Mouse (Mus musculus) limb, embryonic 11.5 days (tissue): ENCODE results near the gene C330007P06Rik. TPM values are rescaled to one million over a fixed set of nuclear protein-coding genes. Genes with fewer than 3 reads are reported as not detected.
A peak's percentile ranks its signal among the peaks of the same experiment; 100 is the strongest.

Experiments
- ATAC-seq: fragments of 200-750 bp; cut with Nextera tagmentation; 2 replicates; pipeline ENCODE4 v1.8.0; 2017; ENCODE audit warnings: low read depth; ENCODE audit not compliant: insufficient number of reproducible peaks, low FRiP score, low TSS enrichment
- DNase-seq: peaks from one replicate; pipeline ENCODE4 v3.0.0-alpha.2; 2015; ENCODE audit warnings: low spot score
- H3K27ac ChIP-seq: fragments of 300-500 bp; sonication (generic); replicated peaks from 2 replicates; pipeline ENCODE4 v1.5.1; 2014; ENCODE audit warnings: low read depth, mild to moderate bottlenecking, low read length
- H3K27me3 ChIP-seq: fragments of 300-500 bp; sonication (generic); 2 replicates; pipeline ENCODE4 v1.6.1; 2014; ENCODE audit warnings: mild to moderate bottlenecking, low read length, mixed read lengths; ENCODE audit not compliant: control insufficient read depth, insufficient read depth
- H3K36me3 ChIP-seq: fragments of 300-500 bp; sonication (generic); 2 replicates; pipeline ENCODE4 v1.6.1; 2014; ENCODE audit warnings: mild to moderate bottlenecking, low read length, moderate library complexity, mixed read lengths; ENCODE audit not compliant: control insufficient read depth, insufficient read depth
- H3K4me1 ChIP-seq: fragments of 300-500 bp; sonication (generic); 2 replicates; pipeline ENCODE4 v1.6.1; 2014; ENCODE audit warnings: low read length, mixed read lengths; ENCODE audit not compliant: control insufficient read depth, insufficient read depth
- H3K4me2 ChIP-seq: fragments of 300-500 bp; sonication (generic); 2 replicates; pipeline ENCODE4 v1.6.1; 2014; ENCODE audit warnings: low read depth, mild to moderate bottlenecking, moderate library complexity; ENCODE audit not compliant: severe bottlenecking
- H3K4me3 ChIP-seq: fragments of 300-500 bp; sonication (generic); 2 replicates; pipeline ENCODE4 v1.5.1; 2014; ENCODE audit warnings: low read depth, low read length
- H3K9ac ChIP-seq: fragments of 300-500 bp; sonication (generic); 2 replicates; pipeline ENCODE4 v1.6.1; 2014; ENCODE audit warnings: mild to moderate bottlenecking, low read length
- H3K9me3 ChIP-seq: fragments of 300-500 bp; sonication (generic); 2 replicates; pipeline ENCODE4 v1.6.1; 2016; ENCODE audit warnings: low read length; ENCODE audit not compliant: control insufficient read depth
- WGBS: fragments of 180-500 bp; shearing (Covaris S2); extraction: QIAGEN DNeasy Blood & Tissue Kit; methylation state at CpG from one replicate; pipeline ENCODE4 v1.1.7; 2014; 5-methylcytosine and 5-hydroxymethylcytosine counted together
- polyA plus RNA-seq: library from polyadenylated mRNA; unstranded; fragments of >200 nt; fragmentation: Nextera tagmentation; extraction: Ambion mirVana; gene quantifications from 2 replicates; pipeline ENCODE4 v1.2.1, GENCODE M21; 2014

Gene C330007P06Rik
- polyA plus RNA-seq, 1 experiment from 2014 or later = 36.0 TPM

DNA sequence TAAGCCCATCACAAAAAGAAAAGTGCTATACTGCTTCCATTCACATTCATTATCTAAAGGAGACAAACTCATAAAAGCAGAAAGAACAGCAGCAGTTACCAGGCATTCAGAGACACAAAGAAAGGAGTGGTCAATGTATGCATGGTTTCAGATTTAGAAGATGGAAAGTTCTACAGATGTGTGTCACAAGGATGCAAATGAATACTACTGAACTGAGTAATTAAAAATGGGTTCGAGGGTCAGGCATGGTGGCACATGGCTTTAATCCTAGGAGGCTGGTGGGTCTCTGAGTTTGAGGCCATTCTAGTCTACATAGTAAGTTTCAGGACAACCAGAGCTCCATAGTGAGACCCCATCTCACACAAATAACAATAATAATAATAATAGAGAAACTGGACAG, 26.8 kb downstream of the C330007P06Rik start:
- 91% methylated on average over 1 of the region's 1 CpGs for WGBS
- Histone ChIP-seq H3K9me3 (no peaks in the 10 kb centered on the region), H3K9ac (no peak overlapping the region), H3K27ac (no peak overlapping the region), H3K4me2 (no peak overlapping the region), H3K4me1 (no peaks in the 10 kb centered on the region), H3K36me3 (no peaks in the 10 kb centered on the region), H3K27me3 (no peaks in the 10 kb centered on the region), H3K4me3 (no peak overlapping the region)
- DNase-seq = no peak
- ATAC-seq = no peak

DNA sequence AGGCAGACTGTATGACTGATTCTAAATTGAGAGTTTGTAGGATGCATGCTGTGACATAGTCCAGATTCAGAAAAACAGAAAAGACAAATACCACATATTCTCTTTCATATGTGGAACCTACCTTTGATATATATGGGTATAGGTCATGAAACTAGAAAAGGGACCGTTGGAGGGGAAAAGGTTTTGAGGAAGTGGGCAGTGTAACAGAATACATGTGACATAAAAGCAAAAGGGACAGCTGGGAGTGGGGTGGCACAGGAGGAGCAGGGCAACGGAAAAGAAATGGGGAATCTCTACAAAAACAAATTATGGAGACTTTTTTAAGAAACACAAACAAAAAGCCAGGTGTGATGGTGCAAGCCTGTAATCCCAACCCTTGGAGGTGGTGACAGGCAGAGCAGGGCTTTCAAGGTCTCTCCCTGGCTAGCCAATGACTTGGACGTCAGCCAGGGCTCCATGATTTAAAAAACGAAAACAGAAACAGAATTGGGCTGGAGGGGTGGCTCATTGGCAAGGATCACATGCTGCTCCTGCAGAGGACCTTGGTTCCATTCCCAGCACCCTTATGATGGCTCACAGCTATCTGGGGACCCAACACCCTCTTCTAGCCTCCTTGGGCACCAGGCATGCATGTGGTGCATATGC, 30.4 kb downstream of the C330007P06Rik start:
- Histone ChIP-seq H3K9ac (no peak overlapping the region), H3K27ac (no peak overlapping the region), H3K27me3 (no peaks in the 10 kb centered on the region), H3K4me3 (no peak overlapping the region), H3K36me3 (no peaks in the 10 kb centered on the region), H3K4me1 (no peaks in the 10 kb centered on the region), H3K4me2 (no peak overlapping the region), H3K9me3 (no peaks in the 10 kb centered on the region)
- DNase-seq = no peak
- 80% methylated on average over 4 of the region's 4 CpGs for WGBS
- ATAC-seq = no peak

GRCm38 (mm10) chrX:36841698-36842097, 32.2 kb downstream of the C330007P06Rik start:
- H3K4me1 ChIP-seq = no peaks in the 10 kb centered on the region
- no peak overlapping the region for H3K9ac ChIP-seq
- no peak overlapping the region for H3K4me2 ChIP-seq
- no peak overlapping the region for H3K27ac ChIP-seq
- ATAC-seq = no peak
- no peak for DNase-seq
- H3K4me3 ChIP-seq = no peak overlapping the region
- H3K36me3 ChIP-seq = no peaks in the 10 kb centered on the region
- WGBS = 86% methylated on average over 6 of the region's 6 CpGs
- H3K9me3 ChIP-seq = no peaks in the 10 kb centered on the region
- H3K27me3 ChIP-seq = no peaks in the 10 kb centered on the region

- Histone ChIP-seq H3K36me3 (no peaks in the 10 kb centered on the region), H3K9me3 (no peaks in the 10 kb centered on the region), H3K4me3 (no peak overlapping the region), H3K9ac (no peak overlapping the region), H3K4me2 (no peak overlapping the region), H3K27ac (no peak overlapping the region), H3K27me3 (no peaks in the 10 kb centered on the region), H3K4me1 (no peaks in the 10 kb centered on the region)
- ATAC-seq (no peak), DNase-seq (no peak)
- 84% methylated on average over 7 of the region's 7 CpGs for whole genome bisulfite sequencing
These were observed 34.5 kb downstream of the C330007P06Rik start for GRCm38 (mm10) chrX:36839391-36839790.

- WGBS = 65% methylated on average over 6 of the region's 6 CpGs
These were observed 36.7 kb downstream of the C330007P06Rik start for GRCm38 (mm10) chrX:36837069-36837676.

DNA sequence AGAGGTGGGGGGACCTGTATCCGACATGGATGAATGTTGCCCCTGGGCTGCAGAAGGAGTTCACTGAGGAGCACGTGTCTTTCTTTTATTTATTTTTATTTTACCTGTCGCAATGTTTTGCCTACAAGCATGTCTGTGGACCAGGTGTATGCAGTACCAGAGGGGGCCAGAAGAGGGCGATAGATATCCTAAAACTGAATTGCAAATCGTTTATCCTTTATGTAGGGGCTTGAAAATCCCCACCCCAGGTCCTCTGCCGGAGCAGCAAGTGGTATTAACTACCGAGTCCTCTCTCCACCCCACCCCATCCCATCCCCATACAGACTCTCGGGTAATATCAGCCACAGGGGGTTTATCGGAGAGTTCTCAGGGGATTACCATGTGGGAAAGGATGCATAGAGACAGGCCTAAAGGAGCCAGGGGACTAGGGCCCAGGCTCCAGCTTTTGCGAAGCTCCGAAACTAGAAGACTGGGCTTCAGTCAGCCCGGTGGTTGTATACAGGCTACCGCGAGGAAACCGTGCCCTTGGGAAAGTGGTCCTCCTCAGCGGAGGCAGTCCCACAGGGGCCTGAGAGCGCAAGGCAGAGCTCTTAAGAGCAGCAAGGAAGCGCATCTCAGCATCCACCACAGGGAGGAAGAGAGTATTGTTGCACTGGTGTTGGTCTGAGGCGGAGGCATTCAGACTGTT, 40.4 kb downstream of the C330007P06Rik start:
- 25% methylated on average over 19 of the region's 19 CpGs for WGBS
- no peak overlapping the region for H3K4me3 ChIP-seq
- no peak for ATAC-seq

More at GRCm38 (mm10) chrX:36837069-36837676, 36.7 kb downstream of the C330007P06Rik start:
- H3K36me3 ChIP-seq = no peaks in the 10 kb centered on the region
- H3K4me2 ChIP-seq = no peak overlapping the region
- DNase-seq (no peak), ATAC-seq (no peak)
- H3K27me3 ChIP-seq = no peaks in the 10 kb centered on the region
- no peaks in the 10 kb centered on the region for H3K4me1 ChIP-seq
- H3K27ac ChIP-seq = no peak overlapping the region
- H3K4me3 ChIP-seq = no peak overlapping the region
- H3K9me3 ChIP-seq = no peaks in the 10 kb centered on the region
- H3K9ac ChIP-seq = no peak overlapping the region

DNA sequence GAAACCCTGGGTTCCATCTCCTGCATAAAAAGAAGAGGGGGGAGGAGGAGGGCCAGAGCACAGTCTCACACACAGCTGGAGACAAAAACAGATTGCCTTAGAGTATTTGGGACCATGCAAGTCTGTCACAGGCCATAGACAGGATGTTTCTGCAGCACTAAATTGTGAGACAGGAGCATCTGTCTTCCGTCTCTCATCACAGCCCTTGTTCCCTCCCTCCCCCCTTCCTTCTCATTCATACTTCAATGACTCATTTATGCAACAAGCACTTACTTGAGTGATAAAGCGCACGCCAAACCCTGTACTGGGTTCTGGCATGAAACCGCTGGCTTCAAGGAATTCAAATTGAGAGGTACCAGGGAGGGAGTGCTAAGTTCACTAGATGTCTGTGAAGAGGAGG, 42.3 kb downstream of the C330007P06Rik start:
- Histone ChIP-seq H3K4me2 (no peak overlapping the region), H3K9ac (no peak overlapping the region), H3K27me3 (no peaks in the 10 kb centered on the region), H3K4me1 (no peaks in the 10 kb centered on the region), H3K27ac (no peak overlapping the region), H3K9me3 (no peaks in the 10 kb centered on the region), H3K4me3 (no peak overlapping the region), H3K36me3 (no peaks in the 10 kb centered on the region)
- 80% methylated on average over 4 of the region's 4 CpGs for WGBS
- ATAC-seq = no peak
- DNase-seq = no peak

More for the DNA sequence above, 40.4 kb downstream of the C330007P06Rik start:
- H3K36me3 ChIP-seq = no peaks in the 10 kb centered on the region
- peak; percentile 87 for DNase-seq
- H3K9me3 ChIP-seq = no peaks in the 10 kb centered on the region
- peak overlapping the region; percentile 18; the same call in 1 of the 2 replicates for H3K4me2 ChIP-seq
- peak overlapping the region; percentile 35; the same call in 1 of the 2 replicates for H3K9ac ChIP-seq
- H3K27me3 ChIP-seq = no peaks in the 10 kb centered on the region
- no peak overlapping the region for H3K27ac ChIP-seq
- no peaks in the 10 kb centered on the region for H3K4me1 ChIP-seq

DNA sequence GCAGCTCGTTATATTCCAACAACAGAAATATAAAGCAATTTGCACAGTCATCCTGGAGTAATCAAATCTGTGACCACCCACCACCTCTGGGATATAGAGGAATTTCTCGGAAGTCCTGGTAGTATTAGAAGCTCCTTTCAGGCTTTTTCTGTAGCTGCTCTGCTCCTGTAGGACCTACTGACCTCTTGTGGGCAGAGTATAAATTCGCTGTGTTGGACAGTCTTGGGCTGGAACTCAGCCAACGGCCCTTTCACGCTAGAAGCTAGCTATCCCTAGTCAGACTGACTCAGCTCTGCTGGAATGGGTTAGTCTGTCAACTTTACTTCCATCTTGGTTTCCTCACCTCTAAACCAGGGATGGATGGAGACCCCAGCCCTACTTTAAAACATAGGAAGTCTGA, 43.6 kb downstream of the C330007P06Rik start:
- H3K27me3 ChIP-seq = no peaks in the 10 kb centered on the region
- no peaks in the 10 kb centered on the region for H3K4me1 ChIP-seq
- H3K9ac ChIP-seq = no peak overlapping the region
- H3K27ac ChIP-seq = no peak overlapping the region
- ATAC-seq (no peak), DNase-seq (no peak)
- 49% methylated on average over 5 of the region's 5 CpGs for whole genome bisulfite sequencing
- H3K36me3 ChIP-seq = no peaks in the 10 kb centered on the region
- no peaks in the 10 kb centered on the region for H3K9me3 ChIP-seq
- H3K4me3 ChIP-seq = no peak overlapping the region
- no peak overlapping the region for H3K4me2 ChIP-seq
